Mouse (Mus musculus) lung, postnatal 36 days (tissue): ENCODE measurements around the gene Fam83f.

Experiments
- DNase-seq: peaks from one replicate; pipeline ENCODE4 v3.0.0; 2022; ENCODE audit warnings: mixed read lengths

Gene Fam83f

GRCm38 (mm10) chr15:80744667-80745422 is 73.2 kb downstream of the Fam83f start:
- DNase-seq, result no peak

DNA sequence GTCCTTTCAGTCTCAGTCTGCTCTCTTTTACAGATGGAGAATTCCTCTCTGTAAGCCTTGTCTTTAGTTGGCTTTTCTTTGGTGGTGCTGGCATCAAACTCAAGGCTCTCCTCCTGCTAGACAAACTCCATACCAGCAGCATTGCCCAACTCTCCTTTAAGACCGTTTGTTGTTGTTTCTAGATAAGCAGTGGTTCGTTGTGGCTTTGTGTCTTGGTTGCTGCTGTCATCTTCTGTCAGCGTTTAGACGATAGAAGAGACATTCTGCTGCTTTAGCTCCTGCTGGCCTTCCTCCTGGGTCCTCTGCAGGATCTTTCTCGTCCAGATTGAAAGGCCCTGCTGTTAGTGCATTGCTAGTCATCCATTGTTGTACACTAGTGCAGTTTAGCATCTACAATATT is 77.3 kb downstream of the Fam83f start:
- DNase-seq, result no peak
